Mouse (Mus musculus) layer of hippocampus, adult 18-20 months (tissue): Measurements from ENCODE around the gene Yes1. TPM values are rescaled to one million over a fixed set of nuclear protein-coding genes. Genes with fewer than 3 reads are reported as not detected.
A peak's percentile ranks its signal among the peaks of the same experiment; 100 is the strongest.
"Not testable (repeated sequence)": the region's sequence is repeated elsewhere in the genome, so short reads cannot be mapped to it uniquely, and the experiment has no call there.

ENCODE experiments used
- DNase-seq, 2 experiments: peaks; one replicate each; pipeline ENCODE4 v3.0.0; 2022; ENCODE audit warnings: low spot score in 2 of 2
- long read RNA-seq: library from polyadenylated mRNA; stranded (forward); transcript quantifications from one replicate; pipeline ENCODE4 v2.0.0, GENCODE M21; 2021
- total RNA-seq, 2 experiments: library from RNA; stranded (reverse); gene quantifications; 2 replicates each; pipeline ENCODE4 v1.2.3; 2021

Gene Yes1
- 10 to 100 TPM; 10.1 to 13.0 TPM for total RNA-seq
- long read RNA-seq, full-length matches to known transcripts, result 8 of 14 reads
- long read RNA-seq, partial matches to known transcripts, result 3 of 14 reads
- long read RNA-seq, other reads (novel, unspliced or antisense), result 3 of 14 reads

- peak; percentile 32 to 57 for DNase-seq
Measured at GRCm38 (mm10) chr5:32610801-32611340, at the start of gene Yes1. Gene Yes1, plus strand, starts transcription at chr5:32611171.

- DNase-seq, result no peak
Measured at GRCm38 (mm10) chr5:32564697-32565096, 46.3 kb upstream of the Yes1 start.

DNA sequence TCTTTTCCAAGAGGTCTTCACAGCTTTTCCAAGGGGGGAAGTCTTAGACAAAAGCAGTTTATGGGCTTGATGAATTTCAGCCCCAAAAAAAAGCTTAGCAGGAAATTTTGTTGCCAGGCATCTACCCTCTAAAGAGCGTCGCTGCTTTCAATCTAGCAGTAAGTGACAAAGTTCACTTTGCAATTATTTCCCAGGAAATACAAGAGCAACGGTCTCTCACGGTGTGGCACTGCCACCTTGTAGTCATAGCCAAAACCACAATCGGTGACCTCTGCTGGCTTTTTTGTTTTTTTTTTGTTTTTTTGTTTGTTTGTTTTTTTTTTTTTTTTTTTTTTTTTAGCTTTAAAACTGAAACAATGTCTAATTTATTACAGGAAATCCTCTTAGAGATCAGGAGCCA, 39.2 kb upstream of the Yes1 start:
- DNase-seq, result no peak

- DNase-seq, result peak; percentile 47 to 83
Measured at GRCm38 (mm10) chr5:32588136-32588535, 22.8 kb upstream of the Yes1 start.

GRCm38 (mm10) chr5:32593793-32594192, 17.2 kb upstream of the Yes1 start:
- peak in 1 of 2 experiments; percentile 39 for DNase-seq

DNA sequence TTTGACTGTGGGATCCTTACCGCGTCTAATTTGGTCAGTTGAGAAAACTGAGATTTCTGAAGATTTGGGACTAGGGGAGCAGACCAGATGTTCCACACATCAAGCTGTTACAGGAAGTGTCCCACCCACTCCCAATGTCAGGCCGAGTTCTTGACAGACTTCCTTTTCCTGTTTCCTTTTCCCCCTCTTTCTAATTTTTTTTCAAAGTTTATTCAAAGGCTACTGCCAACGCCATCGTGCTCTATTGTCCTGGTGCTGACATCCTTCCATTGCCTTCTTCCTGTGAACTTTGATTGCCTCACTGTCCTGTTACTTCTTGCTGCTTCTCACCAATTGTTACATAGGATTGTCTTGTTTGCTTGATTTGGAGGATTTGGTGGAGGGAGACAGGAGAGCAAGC, 16.6 kb upstream of the Yes1 start:
- no peak for DNase-seq

- DNase-seq, result no peak
Measured at GRCm38 (mm10) chr5:32605911-32606310, 5.1 kb upstream of the Yes1 start.

DNA sequence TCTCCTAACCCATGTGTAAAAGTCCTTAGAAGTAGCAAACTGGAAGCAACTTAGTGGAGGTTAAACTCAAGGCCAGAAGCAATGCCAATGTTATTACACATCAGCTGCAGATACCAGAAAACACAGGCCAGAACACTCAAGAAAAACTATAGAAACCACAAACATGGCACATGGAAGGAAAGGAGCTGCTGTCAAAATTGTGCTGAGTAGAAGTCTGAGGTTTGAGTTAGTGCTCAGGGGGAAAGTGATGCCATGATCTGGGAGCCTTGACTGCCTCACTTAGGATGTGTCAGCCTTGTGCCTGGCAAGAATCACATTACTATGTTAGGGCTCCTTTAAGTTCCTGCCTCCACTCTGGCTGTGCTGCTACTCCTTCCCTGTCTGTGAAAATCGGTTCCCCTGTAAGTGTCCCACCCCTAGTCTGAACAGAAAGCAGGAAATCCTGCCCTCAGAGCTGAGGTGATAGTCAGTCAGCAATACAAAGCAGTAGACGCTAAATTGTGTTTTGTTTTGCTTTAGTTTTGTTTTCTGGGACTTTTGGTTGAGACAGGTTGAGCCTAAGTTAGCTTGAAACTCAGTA, 3.1 kb upstream of the Yes1 start:
- DNase-seq, result no peak

- DNase-seq, result no peak
Measured at GRCm38 (mm10) chr5:32608516-32608915, 2.5 kb upstream of the Yes1 start.

GRCm38 (mm10) chr5:32610064-32610800, 739 bp upstream of the Yes1 start:
- DNase-seq, result peak in 1 of 2 experiments; percentile 27

GRCm38 (mm10) chr5:32611341-32611961, 480 bp downstream of the Yes1 start:
- peak; percentile 2 to 5 for DNase-seq

DNA sequence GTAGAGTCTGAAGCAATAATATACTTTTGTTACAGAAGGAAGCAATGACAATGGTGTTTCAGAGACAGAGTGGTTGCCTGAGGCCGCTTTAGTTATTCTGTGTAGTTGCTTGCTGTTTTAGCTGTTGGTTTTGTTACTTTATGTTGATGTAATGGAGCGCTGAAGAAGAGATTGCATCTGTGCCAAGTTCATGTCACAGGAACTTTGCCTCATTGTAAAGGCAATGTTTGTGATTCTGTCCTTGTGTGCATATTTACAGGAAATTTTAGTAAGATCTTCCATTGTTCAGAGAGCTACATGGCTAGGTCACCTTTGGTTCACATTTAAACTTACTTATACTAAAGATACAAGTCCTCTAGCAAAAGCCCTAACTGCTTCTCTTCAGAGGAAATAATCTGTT, 3.3 kb downstream of the Yes1 start:
- peak in 1 of 2 experiments; percentile 1 for DNase-seq

- peak; percentile 41 to 55 for DNase-seq
Measured at GRCm38 (mm10) chr5:32614691-32615090, 3.7 kb downstream of the Yes1 start.

DNA sequence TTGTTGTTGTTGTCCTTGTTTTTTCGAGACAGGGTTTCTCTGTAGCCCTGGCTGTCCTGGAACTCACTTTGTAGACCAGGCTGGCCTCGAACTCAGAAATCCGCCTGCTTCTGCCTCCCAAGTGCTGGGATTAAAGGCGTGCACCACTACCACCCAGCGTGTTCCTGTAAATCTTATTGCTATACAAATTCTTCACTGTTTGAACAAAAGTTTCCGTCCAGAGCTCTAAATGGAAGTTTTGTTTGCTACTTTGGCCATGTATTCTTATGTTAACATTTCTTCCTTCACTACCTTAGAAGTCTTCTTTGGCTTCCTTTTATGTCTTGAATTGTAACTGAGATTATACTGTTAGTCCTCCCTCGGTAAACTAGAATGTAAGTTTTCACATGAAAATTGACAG, 5.5 kb downstream of the Yes1 start:
- DNase-seq, result not testable (repeated sequence)

GRCm38 (mm10) chr5:32617851-32618250, 6.9 kb downstream of the Yes1 start:
- DNase-seq, result no peak

DNA sequence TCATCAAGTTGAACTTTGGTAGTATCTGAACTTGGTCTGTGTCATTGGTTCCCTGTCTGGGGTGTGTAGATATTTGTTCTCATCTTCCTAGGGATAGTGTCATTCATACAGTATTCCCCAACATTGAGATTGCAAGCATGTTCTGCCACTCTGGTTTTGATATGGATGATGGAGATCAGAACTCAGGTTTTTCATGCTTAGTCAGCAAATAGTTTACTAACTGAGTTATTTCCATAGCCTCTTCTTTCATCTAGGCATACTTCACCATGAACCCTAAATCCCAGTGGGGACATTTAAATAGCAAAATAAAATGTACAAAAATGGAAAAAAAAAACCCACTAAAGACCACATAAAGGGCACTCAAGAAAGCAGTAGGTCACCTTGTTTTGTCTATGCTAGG, 12.7 kb downstream of the Yes1 start:
- no peak for DNase-seq

DNA sequence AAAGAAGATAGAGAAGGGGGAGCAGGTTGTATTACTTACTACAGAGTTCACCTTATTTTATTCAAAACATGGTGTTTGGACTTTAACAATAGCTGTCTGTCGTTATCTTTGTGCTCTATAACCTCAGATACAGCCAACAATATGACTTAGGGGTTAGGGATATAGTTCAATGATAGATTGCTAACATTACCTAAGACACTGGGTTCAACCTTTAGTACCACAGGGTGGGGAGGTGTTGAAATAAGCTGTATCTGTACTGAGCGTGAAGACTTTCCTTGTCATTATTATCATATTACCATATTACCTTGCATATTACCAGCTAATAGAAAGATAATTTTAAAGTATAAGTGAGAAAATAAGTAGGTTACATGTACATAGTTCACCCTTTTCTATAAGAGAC, 13.8 kb downstream of the Yes1 start:
- no peak for DNase-seq

- no peak for DNase-seq
Measured at GRCm38 (mm10) chr5:32633185-32633584, 22.2 kb downstream of the Yes1 start.

DNA sequence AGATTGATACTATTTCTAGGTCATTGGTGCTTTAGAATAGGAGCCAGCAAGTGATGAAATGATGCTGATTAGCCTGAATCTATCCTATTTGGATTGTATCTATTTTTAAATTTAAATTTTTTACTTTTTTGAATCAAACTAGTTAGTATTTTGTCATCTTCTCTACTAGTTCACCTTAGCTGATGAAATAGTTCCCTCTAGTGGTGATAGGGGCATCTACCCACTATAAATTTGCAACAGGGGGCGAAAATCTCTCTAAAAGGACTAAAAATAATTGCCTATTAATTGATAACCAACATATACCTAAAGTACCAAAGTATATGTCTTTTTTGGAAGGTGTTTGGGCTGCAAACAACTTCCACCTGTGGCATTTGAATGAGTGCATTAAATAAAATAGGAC, 46.4 kb downstream of the Yes1 start:
- peak in 1 of 2 experiments; percentile 30 for DNase-seq

DNA sequence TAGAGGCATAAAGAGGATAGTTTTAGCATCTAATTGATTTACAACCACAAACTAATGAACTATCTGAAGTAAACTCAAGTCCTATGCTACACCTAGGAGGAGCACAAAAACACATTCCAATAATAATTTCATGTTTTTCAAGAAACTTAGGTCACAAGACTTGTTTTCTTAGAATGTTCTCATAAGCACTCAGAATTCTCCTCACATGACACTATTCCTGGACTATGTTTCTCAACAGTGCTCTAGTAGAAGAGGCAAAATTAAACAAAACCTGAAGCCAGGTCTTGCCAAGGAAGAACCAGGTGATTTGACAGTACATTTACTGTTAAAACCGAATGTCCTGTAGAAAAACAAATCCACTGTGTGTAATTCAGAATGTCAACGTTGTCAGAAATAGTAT, 71.5 kb downstream of the Yes1 start:
- DNase-seq, result no peak

- DNase-seq, result no peak
Measured at GRCm38 (mm10) chr5:32693411-32693810, 82.4 kb downstream of the Yes1 start.
